Mouse (Mus musculus) thymus, postnatal 10 days (tissue): ENCODE results near the gene Olfr224.

Experiments
- DNase-seq, 2 experiments: peaks; one replicate each; pipeline ENCODE4 v3.0.0; 2021; ENCODE audit warnings: low spot score in 2 of 2

Gene Olfr224

DNA sequence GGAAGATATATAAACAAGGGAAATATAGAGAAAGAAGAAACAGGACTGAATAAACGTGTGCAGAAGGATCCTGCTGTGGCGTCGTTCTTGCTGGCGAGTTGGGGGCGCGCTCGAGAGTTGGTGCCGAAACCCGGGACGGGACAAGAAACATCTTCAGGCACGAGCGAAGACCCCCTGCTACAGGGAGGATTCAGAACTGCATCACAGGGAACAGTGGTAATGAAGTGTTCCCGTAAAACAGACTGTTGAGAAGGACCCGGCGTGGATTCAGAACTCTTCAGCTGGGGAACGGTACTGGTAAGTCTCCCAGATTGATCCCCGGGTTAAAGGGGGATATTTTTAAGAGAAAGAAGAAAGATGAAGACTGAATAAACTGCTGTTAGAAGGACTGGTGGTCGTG is 51.4 kb downstream of the Olfr224 start:
- DNase-seq, result peak; percentile 75 to 76
